Mouse (Mus musculus) kidney, embryonic 15.5 days (tissue): ENCODE data around the gene Coro1b. TPM values are rescaled to one million over a fixed set of nuclear protein-coding genes. Genes with fewer than 3 reads are reported as not detected.

ENCODE experiments used
- ATAC-seq: fragments of 200-750 bp; cut with Nextera tagmentation; replicated peaks from 2 replicates; pipeline ENCODE4 v1.8.0; 2017; ENCODE audit warnings: moderate TSS enrichment; ENCODE audit not compliant: low FRiP score
- H3K27ac ChIP-seq: fragments of 300-500 bp; sonication (generic); 2 replicates; pipeline ENCODE4 v1.5.1; 2015; ENCODE audit warnings: mild to moderate bottlenecking, inconsistent platforms
- H3K27me3 ChIP-seq: fragments of 300-500 bp; sonication (generic); 2 replicates; pipeline ENCODE4 v1.6.1; 2015; ENCODE audit warnings: inconsistent platforms
- H3K36me3 ChIP-seq: fragments of 300-500 bp; sonication (generic); 2 replicates; pipeline ENCODE4 v1.6.1; 2015; ENCODE audit warnings: inconsistent platforms
- H3K4me1 ChIP-seq: fragments of 300-500 bp; sonication (generic); 2 replicates; pipeline ENCODE4 v1.6.1; 2015; ENCODE audit warnings: inconsistent platforms
- H3K4me2 ChIP-seq: fragments of 300-500 bp; sonication (generic); 2 replicates; pipeline ENCODE4 v1.6.1; 2015; ENCODE audit warnings: moderate library complexity, mild to moderate bottlenecking, inconsistent platforms
- H3K4me3 ChIP-seq: fragments of 300-500 bp; sonication (generic); replicated peaks from 2 replicates; pipeline ENCODE4 v1.5.1; 2015; ENCODE audit warnings: mild to moderate bottlenecking, inconsistent platforms
- H3K9ac ChIP-seq: fragments of 300-500 bp; sonication (generic); 2 replicates; pipeline ENCODE4 v1.6.1; 2015; ENCODE audit warnings: mild to moderate bottlenecking, inconsistent platforms
- H3K9me3 ChIP-seq: fragments of 300-500 bp; sonication (generic); replicated peaks from 2 replicates; pipeline ENCODE4 v1.6.1; 2016; ENCODE audit warnings: inconsistent platforms
- WGBS: fragments of 180-500 bp; shearing (Covaris S2); methylation state at CpG from one replicate; pipeline ENCODE4 v1.1.7; 2015; ENCODE audit warnings: mixed read lengths; 5-methylcytosine and 5-hydroxymethylcytosine counted together
- polyA plus RNA-seq: library from polyadenylated mRNA; unstranded; fragments of >200 nt; fragmentation: Nextera tagmentation; extraction: Ambion mirVana; gene quantifications from 2 replicates; pipeline ENCODE4 v1.2.1, GENCODE M21; 2015

Coro1b gene
- polyA plus RNA-seq, 1 experiment from 2014 or later: 174 TPM

DNA sequence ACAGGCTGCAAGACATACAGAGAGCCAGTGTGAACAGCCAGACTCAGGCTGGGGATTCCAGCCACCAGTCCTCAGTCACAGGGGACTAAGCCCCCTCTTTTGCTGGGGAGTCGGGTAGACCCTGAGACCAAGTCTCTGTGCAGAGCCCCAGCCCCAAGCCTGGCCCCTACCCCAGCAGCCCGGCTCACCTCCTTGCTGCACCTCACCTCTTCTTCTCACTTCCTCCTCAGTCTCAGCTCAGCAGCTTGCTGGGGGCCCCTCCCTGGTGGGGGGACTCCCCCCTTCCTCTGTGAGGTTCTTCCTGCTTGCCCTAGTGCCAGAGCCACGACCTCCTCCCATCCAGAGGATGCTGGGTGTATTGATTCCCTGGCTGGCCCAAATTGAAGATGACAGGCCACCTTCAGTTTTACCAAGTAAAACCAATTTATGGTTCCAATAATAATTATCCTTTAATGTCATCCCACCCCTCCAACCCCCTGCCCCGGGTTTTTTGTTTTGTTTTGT is 42.5 kb downstream of the Coro1b start, which contains the start of gene Tbc1d10c:
Gene Tbc1d10c, minus strand, starts transcription at position 454 of the 504 bp plus-strand sequence.
- H3K27me3 ChIP-seq: no peaks in the 10 kb centered on the region
- H3K9me3 ChIP-seq: no peaks in the 10 kb centered on the region
- peak within 1 kb of the TSS; percentile 87 for H3K4me3 ChIP-seq
- H3K9ac ChIP-seq: peak within 1 kb of the TSS; percentile 99
- ATAC-seq: no peak
- peaks cover 50% of the 10 kb centered on the region for H3K4me1 ChIP-seq
- peaks cover 28% of the 10 kb centered on the region for H3K36me3 ChIP-seq
- peak within 1 kb of the TSS; percentile 77 for H3K4me2 ChIP-seq
- 35% methylated on average over 4 of the region's 4 CpGs for WGBS
- peak within 1 kb of the TSS; percentile 98 for H3K27ac ChIP-seq

DNA sequence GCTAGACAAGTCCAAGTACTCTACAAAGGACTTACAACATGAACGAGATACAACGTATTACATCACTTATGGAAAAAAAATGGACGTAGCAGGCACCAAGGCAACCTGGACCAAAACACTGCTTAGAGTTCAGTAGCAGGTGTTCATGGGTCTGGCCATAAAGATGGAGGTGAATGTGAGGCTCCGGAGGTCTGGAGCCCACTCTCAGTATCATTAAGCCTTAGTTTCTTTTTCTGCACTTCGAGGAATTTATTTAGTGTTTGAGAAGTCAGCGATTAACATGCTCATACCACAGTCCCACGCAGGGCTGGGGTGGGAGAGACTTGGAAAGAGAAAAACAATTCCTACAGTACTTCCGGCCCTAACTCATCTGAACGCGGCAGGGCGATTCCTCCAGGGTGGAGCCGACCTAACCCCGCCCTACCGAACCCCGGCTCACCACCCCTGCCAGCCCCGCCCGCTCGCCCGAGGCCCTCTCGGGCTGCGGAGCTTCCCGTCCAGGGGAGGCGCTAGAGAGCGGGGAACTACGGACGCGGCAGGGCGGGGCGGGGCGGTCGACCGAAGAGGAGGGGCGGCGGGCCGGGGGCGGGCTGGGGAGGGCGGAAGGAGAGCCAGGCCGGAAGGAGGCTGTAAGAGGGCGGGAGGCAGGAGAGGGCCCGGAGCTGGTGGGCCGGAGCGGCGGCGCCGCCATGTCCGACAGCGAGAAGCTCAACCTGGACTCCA is 43.3 kb downstream of the Coro1b start, which contains the start of gene Ppp1ca:
Gene Ppp1ca, plus strand, starts transcription at position 538 of the 723 bp plus-strand sequence.
- H3K4me1 ChIP-seq: peaks cover 57% of the 10 kb centered on the region
- peak within 1 kb of the TSS; percentile 87 for H3K4me3 ChIP-seq
- no peaks in the 10 kb centered on the region for H3K27me3 ChIP-seq
- WGBS: 3% methylated on average over 41 of the region's 47 CpGs
- H3K9ac ChIP-seq: peak within 1 kb of the TSS; percentile 99
- H3K36me3 ChIP-seq: peaks cover 35% of the 10 kb centered on the region
- no peaks in the 10 kb centered on the region for H3K9me3 ChIP-seq
- H3K27ac ChIP-seq: peak within 1 kb of the TSS; percentile 98
- H3K4me2 ChIP-seq: peak within 1 kb of the TSS; percentile 77
- ATAC-seq: peak; percentile 94

DNA sequence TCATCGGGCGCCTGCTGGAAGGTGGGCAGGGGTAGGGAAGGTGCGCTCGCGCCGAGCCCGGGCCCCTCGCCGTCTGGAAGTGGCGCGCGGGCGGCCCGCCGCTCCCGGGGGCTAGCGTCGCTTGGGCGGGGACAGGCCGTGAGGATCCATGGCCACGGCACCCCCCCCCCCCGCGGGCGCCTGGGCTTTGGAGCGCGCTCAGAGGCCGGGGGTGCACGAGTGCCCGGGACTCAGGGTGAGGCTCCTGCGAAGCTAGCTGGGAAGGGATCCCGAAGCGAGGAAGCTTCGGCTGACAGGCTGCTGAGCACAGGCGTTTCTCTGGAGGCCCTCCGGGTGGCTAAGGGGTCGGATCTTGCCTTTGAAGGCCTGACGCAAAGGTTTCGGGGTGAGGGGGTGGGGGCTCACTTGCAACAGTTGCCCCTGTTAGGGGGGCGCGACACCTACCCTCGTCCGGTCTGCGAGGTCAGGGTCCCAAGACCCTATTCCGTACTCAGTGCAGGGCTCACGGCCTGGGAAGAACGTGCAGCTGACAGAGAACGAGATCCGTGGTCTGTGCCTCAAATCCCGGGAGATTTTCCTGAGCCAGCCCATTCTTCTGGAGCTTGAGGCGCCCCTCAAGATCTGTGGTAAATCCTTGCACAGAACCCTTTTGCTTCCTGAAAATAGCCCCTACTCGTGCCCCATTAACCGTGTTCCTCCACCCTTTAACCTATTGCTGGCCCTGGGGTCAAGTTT is 44.0 kb downstream of the Coro1b start:
- peak; percentile 57; the same call in 1 of the 2 replicates for ATAC-seq
- peak overlapping the region; percentile 99 for H3K9ac ChIP-seq
- no peaks in the 10 kb centered on the region for H3K9me3 ChIP-seq
- peak overlapping the region; percentile 77 for H3K4me2 ChIP-seq
- H3K4me3 ChIP-seq: peak overlapping the region; percentile 87
- peaks cover 42% of the 10 kb centered on the region for H3K36me3 ChIP-seq
- H3K27ac ChIP-seq: peak overlapping the region; percentile 98
- no peaks in the 10 kb centered on the region for H3K27me3 ChIP-seq
- peaks cover 65% of the 10 kb centered on the region for H3K4me1 ChIP-seq
- under 1% methylated on average over 51 of the region's 52 CpGs for WGBS

DNA sequence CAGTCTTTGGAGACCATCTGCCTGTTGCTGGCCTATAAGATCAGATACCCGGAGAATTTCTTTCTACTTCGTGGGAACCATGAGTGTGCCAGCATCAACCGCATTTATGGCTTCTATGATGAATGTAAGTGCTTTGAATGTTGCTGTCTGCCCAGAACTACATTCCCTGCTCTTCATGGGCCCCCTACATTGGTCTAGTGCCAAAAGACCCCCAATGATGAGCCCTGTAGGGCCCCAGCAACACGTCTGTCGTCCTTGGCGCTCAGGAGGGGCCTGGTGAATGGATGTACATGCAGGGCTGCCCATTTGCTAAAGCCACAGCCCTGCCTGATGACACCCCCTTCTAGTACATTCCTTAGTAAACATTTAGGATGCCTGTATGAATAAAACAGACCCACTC is 44.7 kb downstream of the Coro1b start:
- H3K4me2 ChIP-seq: peak overlapping the region; percentile 77
- H3K4me1 ChIP-seq: peaks cover 65% of the 10 kb centered on the region
- peaks cover 49% of the 10 kb centered on the region for H3K36me3 ChIP-seq
- H3K27ac ChIP-seq: peak overlapping the region; percentile 98; the same call in 1 of the 2 replicates
- peak overlapping the region; percentile 87 for H3K4me3 ChIP-seq
- H3K27me3 ChIP-seq: no peaks in the 10 kb centered on the region
- peak overlapping the region; percentile 99 for H3K9ac ChIP-seq
- no peaks in the 10 kb centered on the region for H3K9me3 ChIP-seq
- WGBS: 59% methylated on average over 6 of the region's 6 CpGs
- no peak for ATAC-seq

DNA sequence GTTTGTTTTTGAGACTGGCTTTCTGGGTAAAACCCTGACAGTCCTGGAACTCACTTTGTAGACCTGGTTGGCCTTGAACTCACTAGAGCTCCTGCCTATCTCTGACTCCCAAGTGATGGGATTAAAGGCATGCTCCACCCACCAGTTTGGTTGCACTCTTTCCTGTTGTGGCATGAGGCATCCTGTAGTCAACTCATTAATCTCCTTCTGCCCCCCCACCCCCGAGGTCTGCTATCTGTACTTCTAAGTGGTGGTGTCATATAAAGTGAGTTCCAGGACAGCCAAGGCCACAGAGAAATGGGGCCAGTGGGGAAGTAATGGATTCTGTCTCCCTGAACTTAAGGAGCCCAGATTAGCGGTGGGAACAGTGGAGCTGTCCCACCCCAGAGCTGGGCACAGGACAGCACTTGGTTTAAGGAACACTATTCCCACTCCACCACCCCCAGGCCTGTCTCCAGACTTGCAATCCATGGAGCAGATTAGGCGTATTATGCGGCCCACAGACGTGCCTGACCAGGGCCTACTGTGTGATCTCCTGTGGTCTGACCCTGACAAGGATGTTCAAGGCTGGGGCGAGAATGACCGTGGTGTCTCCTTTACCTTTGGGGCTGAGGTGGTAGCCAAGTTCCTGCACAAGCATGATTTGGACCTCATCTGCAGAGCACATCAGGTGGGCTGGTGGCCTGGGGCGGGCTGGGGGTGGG is 45.8 kb downstream of the Coro1b start:
- H3K9ac ChIP-seq: no peak overlapping the region

DNA sequence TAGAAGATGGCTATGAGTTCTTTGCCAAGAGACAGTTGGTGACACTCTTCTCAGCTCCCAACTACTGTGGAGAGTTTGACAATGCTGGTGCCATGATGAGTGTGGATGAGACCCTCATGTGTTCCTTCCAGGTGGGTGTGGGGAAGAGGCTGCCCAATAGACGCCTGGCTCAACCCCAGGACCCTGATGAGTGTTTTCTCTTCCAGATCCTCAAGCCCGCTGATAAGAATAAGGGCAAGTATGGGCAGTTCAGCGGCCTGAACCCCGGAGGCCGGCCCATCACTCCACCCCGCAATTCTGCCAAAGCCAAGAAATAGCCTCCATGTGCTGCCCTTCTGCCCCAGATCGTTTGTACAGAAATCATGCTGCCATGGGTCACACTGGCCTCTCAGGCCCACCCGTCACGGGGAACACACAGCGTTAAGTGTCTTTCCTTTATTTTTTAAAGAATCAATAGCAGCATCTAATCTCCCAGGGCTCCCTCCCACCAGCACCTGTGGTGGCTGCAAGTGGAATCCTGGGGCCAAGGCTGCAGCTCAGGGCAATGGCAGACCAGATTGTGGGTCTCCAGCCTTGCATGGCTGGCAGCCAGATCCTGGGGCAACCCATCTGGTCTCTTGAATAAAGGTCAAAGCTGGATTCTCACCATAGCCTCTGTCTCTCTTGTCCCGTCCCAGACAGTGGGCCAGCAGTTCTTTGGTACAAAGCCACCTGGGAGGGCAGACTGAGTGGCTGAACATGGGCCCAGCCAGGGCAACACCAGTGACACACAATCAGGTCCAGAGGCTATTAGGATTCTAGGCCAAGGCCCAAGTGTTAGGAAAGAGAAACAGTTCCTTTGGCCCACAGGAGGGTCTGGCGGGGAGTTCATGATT is 46.6 kb downstream of the Coro1b start:
- Histone ChIP-seq H3K27me3 (no peaks in the 10 kb centered on the region), H3K4me1 (peaks cover 70% of the 10 kb centered on the region), H3K4me2 (0 out of 2 replicates have a peak overlapping the region, but pooled peaks have one; percentile 77), H3K36me3 (peaks cover 67% of the 10 kb centered on the region), H3K4me3 (no peak overlapping the region), H3K9me3 (no peaks in the 10 kb centered on the region), H3K27ac (0 out of 2 replicates have a peak overlapping the region, but pooled peaks have one; percentile 45), H3K9ac (no peak overlapping the region)
- WGBS: 76% methylated on average over 12 of the region's 12 CpGs
- ATAC-seq: no peak

More for the DNA sequence above, 45.8 kb downstream of the Coro1b start:
- Histone ChIP-seq H3K27me3 (no peaks in the 10 kb centered on the region), H3K36me3 (peaks cover 59% of the 10 kb centered on the region), H3K9me3 (no peaks in the 10 kb centered on the region), H3K27ac (no peak overlapping the region), H3K4me2 (0 out of 2 replicates have a peak overlapping the region, but pooled peaks have one; percentile 77), H3K4me3 (peak overlapping the region; percentile 87; the same call in 1 of the 2 replicates), H3K4me1 (peaks cover 64% of the 10 kb centered on the region)
- ATAC-seq: no peak
- 83% methylated on average over 8 of the region's 8 CpGs for WGBS

DNA sequence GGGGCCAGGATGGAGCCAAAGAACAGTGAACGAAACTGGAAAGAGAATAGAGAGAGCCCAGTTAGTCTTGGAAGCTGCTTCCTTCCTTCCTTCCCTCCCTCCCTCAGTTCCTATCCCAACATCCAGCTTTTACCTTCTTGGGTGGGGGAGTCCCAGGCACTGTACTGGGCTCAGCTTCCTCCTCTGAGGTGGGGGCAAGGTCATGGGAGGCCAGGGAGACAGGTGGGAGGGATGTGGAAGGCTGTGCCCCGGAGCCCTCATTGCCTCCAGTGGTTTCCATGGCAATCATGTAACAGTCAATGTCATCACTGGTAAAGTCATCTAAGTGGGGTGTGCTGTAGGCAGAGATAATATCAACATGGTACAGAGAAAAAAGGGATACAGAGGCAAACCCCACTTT is 47.6 kb downstream of the Coro1b start:
- peaks cover 72% of the 10 kb centered on the region for H3K4me1 ChIP-seq
- H3K27me3 ChIP-seq: no peaks in the 10 kb centered on the region
- no peak overlapping the region for H3K4me2 ChIP-seq
- no peak for ATAC-seq
- H3K9me3 ChIP-seq: no peaks in the 10 kb centered on the region
- no peak overlapping the region for H3K4me3 ChIP-seq
- 27% methylated on average over 2 of the region's 2 CpGs for WGBS
- H3K36me3 ChIP-seq: peaks cover 70% of the 10 kb centered on the region
- no peak overlapping the region for H3K9ac ChIP-seq
- H3K27ac ChIP-seq: peak overlapping the region; percentile 45

DNA sequence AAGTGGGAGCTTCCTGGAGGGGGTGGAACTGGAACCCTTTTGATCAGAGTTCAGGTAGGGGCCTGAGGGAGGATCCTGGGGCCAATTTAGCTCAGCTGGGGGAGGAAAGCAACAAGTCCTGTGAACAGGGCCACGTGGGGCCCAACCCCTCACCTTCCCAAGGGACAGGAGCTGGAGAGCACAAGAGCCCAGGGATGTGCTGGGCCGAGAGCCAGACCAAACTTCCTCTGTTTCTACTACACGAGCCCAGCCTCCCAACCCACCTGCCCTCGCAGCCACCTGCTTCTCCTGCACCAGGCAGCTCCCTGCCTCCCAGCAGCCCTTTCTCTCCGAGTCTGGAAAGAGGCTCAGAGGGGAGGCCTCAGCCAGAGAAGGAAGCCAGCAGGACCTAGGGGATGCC is 48.1 kb downstream of the Coro1b start:
- Histone ChIP-seq H3K4me1 (peaks cover 67% of the 10 kb centered on the region), H3K27me3 (no peaks in the 10 kb centered on the region), H3K27ac (peak overlapping the region; percentile 45), H3K4me2 (no peak overlapping the region), H3K4me3 (no peak overlapping the region), H3K9me3 (no peaks in the 10 kb centered on the region), H3K36me3 (peaks cover 70% of the 10 kb centered on the region), H3K9ac (no peak overlapping the region)
- no peak for ATAC-seq
- WGBS: 6% methylated on average over 5 of the region's 5 CpGs

DNA sequence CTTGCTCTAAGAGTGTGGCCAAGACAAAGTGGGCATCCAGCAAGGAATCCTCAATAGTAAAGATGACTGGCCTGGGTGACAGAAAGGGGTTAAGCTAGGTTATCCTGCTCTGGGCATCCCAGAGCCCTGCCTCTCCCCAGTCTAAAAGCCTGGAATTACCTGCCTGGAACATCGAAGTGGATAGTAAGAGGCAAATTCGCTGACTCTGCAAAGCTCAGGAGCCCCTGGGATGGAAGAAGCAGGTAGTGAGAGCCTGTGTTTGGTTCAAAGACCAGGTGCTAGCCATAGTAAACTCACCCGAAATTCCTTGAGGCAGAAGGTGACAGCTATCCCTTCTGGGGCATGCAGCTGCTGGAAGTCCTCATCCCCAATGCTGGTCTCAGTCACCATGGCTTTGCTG is 48.8 kb downstream of the Coro1b start:
- Histone ChIP-seq H3K9ac (no peak overlapping the region; the same call in 1 of the 2 replicates), H3K36me3 (peaks cover 70% of the 10 kb centered on the region), H3K27ac (0 out of 2 replicates have a peak overlapping the region, but pooled peaks have one; percentile 45), H3K4me3 (no peak overlapping the region), H3K4me2 (no peak overlapping the region), H3K27me3 (no peaks in the 10 kb centered on the region), H3K4me1 (peaks cover 72% of the 10 kb centered on the region), H3K9me3 (no peaks in the 10 kb centered on the region)
- ATAC-seq: no peak
- 63% methylated on average over 3 of the region's 3 CpGs for WGBS

DNA sequence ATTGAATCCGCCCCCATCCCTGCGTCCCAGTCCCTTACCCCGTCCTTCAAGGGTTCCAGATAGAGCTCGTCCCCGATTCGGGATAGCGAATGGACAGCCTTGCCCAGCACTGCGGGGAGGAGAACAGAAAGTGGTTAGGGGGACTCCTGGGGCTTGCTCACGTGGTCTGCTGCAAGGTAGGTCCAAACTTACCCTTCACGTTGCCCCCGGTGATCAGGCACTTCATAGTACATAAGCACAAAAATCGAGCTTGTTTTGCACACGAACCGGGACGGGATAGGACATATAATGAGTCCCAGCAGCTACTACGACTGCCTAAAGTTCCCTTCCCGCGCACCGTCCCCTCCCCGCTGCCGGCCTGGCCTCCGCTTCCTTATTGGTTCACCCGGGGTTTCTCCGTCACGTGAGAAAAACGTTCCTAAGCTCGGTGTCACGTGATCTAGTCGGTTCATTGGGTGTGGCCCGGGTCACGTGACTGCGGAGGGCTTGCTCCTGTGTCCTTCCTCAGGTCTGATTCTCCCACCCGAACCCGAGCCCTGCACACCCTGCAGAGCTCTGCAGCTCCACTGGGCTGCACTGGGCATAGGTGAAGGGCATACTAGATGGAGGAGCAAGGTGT is 53.0 kb downstream of the Coro1b start, which contains the start of gene Rad9a:
Gene Rad9a, minus strand, starts transcription at position 372 of the 619 bp plus-strand sequence.
- peaks cover 5% of the 10 kb centered on the region; the same call in 1 of the 2 replicates for H3K27me3 ChIP-seq
- peak within 1 kb of the TSS; percentile 76 for H3K4me3 ChIP-seq
- peak within 1 kb of the TSS; percentile 92 for H3K4me2 ChIP-seq
- WGBS: 0% methylated on average over 34 of the region's 34 CpGs
- H3K9me3 ChIP-seq: no peaks in the 10 kb centered on the region
- H3K27ac ChIP-seq: peak within 1 kb of the TSS; percentile 84
- H3K4me1 ChIP-seq: peaks cover 44% of the 10 kb centered on the region
- peak within 1 kb of the TSS; percentile 75 for H3K9ac ChIP-seq
- ATAC-seq: peak; percentile 81
- peaks cover 37% of the 10 kb centered on the region for H3K36me3 ChIP-seq
